8 mouse cellular contexts compared by ENCODE assay signal in genomic region chr11:120598283-120598989, GRCm38 (mm10). TPM values are rescaled to one million over a fixed set of nuclear protein-coding genes. Genes with fewer than 3 reads are reported as not detected.
DNase-seq lines count a peak whose midpoint lies in the region; ATAC-seq and TF ChIP-seq lines count a peak whose summit lies in the region.

Alyref (minus strand) TSS chr11:120598365.
Anapc11 (plus strand) TSS chr11:120598421.

- H3K4me2 ChIP-seq in heart, embryonic 11.5 days, result peak within 1 kb of the TSS; percentile 99
- peak within 1 kb of the TSS; percentile 92 for H3K4me2 ChIP-seq in kidney, embryonic 16.5 days (replicated peaks; ENCODE audit: low read depth, low read length)
- H3K4me2 ChIP-seq in myocyte (ENCODE audit: low read depth), result peak within 1 kb of the TSS; percentile 100

- peak; percentile 92 for ATAC-seq in heart, embryonic 11.5 days (replicated peaks; ENCODE audit: insufficient number of reproducible peaks, low FRiP score, low TSS enrichment)
- ATAC-seq in kidney, embryonic 16.5 days (ENCODE audit: low FRiP score, low TSS enrichment), result peak; percentile 98

- peak within 1 kb of the TSS; percentile 98 for H3K9ac ChIP-seq in heart, embryonic 11.5 days (ENCODE audit: low read depth, low read length)
- peak within 1 kb of the TSS; percentile 97 for H3K9ac ChIP-seq in kidney, embryonic 16.5 days (replicated peaks; ENCODE audit: low read length)
- H3K9ac ChIP-seq in liver, adult 2 months (ENCODE audit: low read depth, low read length), result peak within 1 kb of the TSS; percentile 89

- peak; percentile 99 for DNase-seq in brain, embryonic 14.5 days (ENCODE audit: low read depth)
- peak; percentile 68 for DNase-seq in liver, adult 2 months (ENCODE audit: extremely low read depth, low read depth, low spot score)
- DNase-seq in splenic B cell, adult 2 months (ENCODE audit: low read depth, low spot score), result peak; percentile 98

- H3K36me3 ChIP-seq in C2C12 (ENCODE audit: control insufficient read depth, insufficient read depth) (peaks cover 75% of the 10 kb centered on the region), myocyte (ENCODE audit: control insufficient read depth, insufficient read depth) (peaks cover 43% of the 10 kb centered on the region)
- peaks cover 76% of the 10 kb centered on the region for H3K36me3 ChIP-seq in erythroblast, embryonic 14.5 days (ENCODE audit: control insufficient read depth)
- H3K36me3 ChIP-seq in heart, embryonic 11.5 days (ENCODE audit: control insufficient read depth, insufficient read depth, low read length), result peaks cover 29% of the 10 kb centered on the region
- peaks cover 50% of the 10 kb centered on the region for H3K36me3 ChIP-seq in kidney, embryonic 16.5 days (ENCODE audit: insufficient read depth, low read length)
- H3K36me3 ChIP-seq in liver, adult 2 months (ENCODE audit: control insufficient read depth, insufficient read depth, low read length), result peaks cover 17% of the 10 kb centered on the region
- peaks cover 6% of the 10 kb centered on the region for H3K36me3 ChIP-seq in splenic B cell, adult 2 months (ENCODE audit: control insufficient read depth, insufficient read depth, low read length, poor library complexity, severe bottlenecking)

- H3K9me3 ChIP-seq in erythroblast, embryonic 14.5 days (ENCODE audit: control insufficient read depth, low read length), result no peaks in the 10 kb centered on the region
- H3K9me3 ChIP-seq in heart, embryonic 11.5 days (replicated peaks; ENCODE audit: control insufficient read depth, low read length), result no peaks in the 10 kb centered on the region
- no peaks in the 10 kb centered on the region for H3K9me3 ChIP-seq in kidney, embryonic 16.5 days (ENCODE audit: low read length)

- H3K27ac ChIP-seq in heart, embryonic 11.5 days (ENCODE audit: low read depth, low read length), result peak within 1 kb of the TSS; percentile 89
- peak within 1 kb of the TSS; percentile 84 for H3K27ac ChIP-seq in kidney, embryonic 16.5 days (ENCODE audit: low read length)
- peak within 1 kb of the TSS; percentile 10 for H3K27ac ChIP-seq in liver, adult 2 months (replicated peaks; ENCODE audit: insufficient read depth, low read depth, low read length)

- TF ChIP-seq POLR2A in brain, embryonic 14.5 days (IDR thresholded peaks at IDR 0.05; ENCODE audit: borderline replicate concordance, extremely low read depth, insufficient read depth, insufficient read length, poor library complexity, severe bottlenecking), result no peak; the same call in none of the 2 replicates
- 0 out of 2 replicates have a peak, but pooled peaks have one; percentile 31 for TF ChIP-seq POLR2A in liver, adult 2 months (IDR thresholded peaks at IDR 0.05; ENCODE audit: extremely low read depth, insufficient read depth, low read length)
- TF ChIP-seq POLR2A in myocyte (IDR thresholded peaks at IDR 0.05; ENCODE audit: insufficient read length, low read depth), result peak; percentile 96

- H3K4me3 ChIP-seq in C2C12 (ENCODE audit: insufficient read depth, poor library complexity, severe bottlenecking) (peak within 1 kb of the TSS; percentile 92), myocyte (peak within 1 kb of the TSS; percentile 57)
- peak within 1 kb of the TSS; percentile 97 for H3K4me3 ChIP-seq in erythroblast, embryonic 14.5 days (replicated peaks)
- peak within 1 kb of the TSS; percentile 76 for H3K4me3 ChIP-seq in heart, embryonic 11.5 days (ENCODE audit: low read depth, low read length)
- peak within 1 kb of the TSS; percentile 91 for H3K4me3 ChIP-seq in kidney, embryonic 16.5 days (ENCODE audit: low read length)
- peak within 1 kb of the TSS; percentile 80 for H3K4me3 ChIP-seq in liver, adult 2 months (ENCODE audit: insufficient read depth, low read depth, low read length)

- H3K27me3 ChIP-seq in C2C12 (ENCODE audit: control insufficient read depth, insufficient read depth, insufficient read length) (no peaks in the 10 kb centered on the region), myocyte (ENCODE audit: control insufficient read depth, insufficient read depth, insufficient read length) (no peaks in the 10 kb centered on the region)
- H3K27me3 ChIP-seq in erythroblast, embryonic 14.5 days (ENCODE audit: control insufficient read depth), result no peaks in the 10 kb centered on the region
- H3K27me3 ChIP-seq in heart, embryonic 11.5 days (ENCODE audit: control insufficient read depth, insufficient read depth, low read length), result no peaks in the 10 kb centered on the region
- no peaks in the 10 kb centered on the region for H3K27me3 ChIP-seq in kidney, embryonic 16.5 days (ENCODE audit: insufficient read depth, low read length)
- H3K27me3 ChIP-seq in liver, adult 2 months (ENCODE audit: control insufficient read depth, insufficient read depth, low read length), result no peaks in the 10 kb centered on the region
- H3K27me3 ChIP-seq in splenic B cell, adult 2 months (ENCODE audit: control insufficient read depth, insufficient read depth, low read length, poor library complexity, severe bottlenecking), result no peaks in the 10 kb centered on the region

- H3K79me2 ChIP-seq in C2C12 (ENCODE audit: control insufficient read depth, insufficient read depth) (peaks cover 76% of the 10 kb centered on the region), myocyte (ENCODE audit: control insufficient read depth, insufficient read depth) (peaks cover 62% of the 10 kb centered on the region)
- peaks cover 13% of the 10 kb centered on the region; the same call in 1 of the 2 replicates for H3K79me2 ChIP-seq in liver, adult 2 months (ENCODE audit: control insufficient read depth, insufficient read depth, low read length)

- under 1% methylated on average over 88 of the region's 88 CpGs for WGBS in heart, embryonic 11.5 days (ENCODE audit: insufficient replicate concordance)
- under 1% methylated on average over 85 of the region's 88 CpGs for WGBS in kidney, embryonic 16.5 days
- 1% methylated on average over 88 of the region's 88 CpGs for WGBS in liver, adult 2 months

- peaks cover 79% of the 10 kb centered on the region for H3K4me1 ChIP-seq in erythroblast, embryonic 14.5 days (ENCODE audit: control insufficient read depth)
- peaks cover 12% of the 10 kb centered on the region for H3K4me1 ChIP-seq in heart, embryonic 11.5 days (ENCODE audit: control insufficient read depth, insufficient read depth, low read length)
- H3K4me1 ChIP-seq in kidney, embryonic 16.5 days (ENCODE audit: insufficient read depth, low read length), result peaks cover 18% of the 10 kb centered on the region
- peaks cover 11% of the 10 kb centered on the region for H3K4me1 ChIP-seq in liver, adult 2 months (ENCODE audit: control insufficient read depth, insufficient read depth, low read length)

- TF ChIP-seq CTCF in C2C12 (IDR thresholded peaks at IDR 0.05; ENCODE audit: control insufficient read depth, insufficient read depth, insufficient read length), result no peak
- TF ChIP-seq CTCF in brain, embryonic 14.5 days (IDR thresholded peaks at IDR 0.05; ENCODE audit: borderline replicate concordance, extremely low read depth, insufficient read depth, insufficient read length), result no peak
- TF ChIP-seq CTCF in liver, adult 2 months (IDR thresholded peaks at IDR 0.05; ENCODE audit: low read depth, low read length), result no peak

- H3ac ChIP-seq in C2C12 (ENCODE audit: control insufficient read depth, insufficient read length, low read depth) (peak within 1 kb of the TSS; percentile 96), myocyte (ENCODE audit: control insufficient read depth, insufficient read length) (peak within 1 kb of the TSS; percentile 83)

- H3K79me3 ChIP-seq in C2C12 (ENCODE audit: low read depth), result peaks cover 50% of the 10 kb centered on the region

TF ChIP-seq in C2C12, 6 proteins besides CTCF, POLR2A, EP300 and RAD21:
- no peak for TF ChIP-seq USF1 (IDR thresholded peaks at IDR 0.05; ENCODE audit: low read depth)
- no peak for TF ChIP-seq FOSL1 (IDR thresholded peaks at IDR 0.05; ENCODE audit: insufficient read depth, low read length, poor library complexity, severe bottlenecking)
- no peak for TF ChIP-seq CEBPB (IDR thresholded peaks at IDR 0.05; ENCODE audit: low read depth)
- TF ChIP-seq MAX (IDR thresholded peaks at IDR 0.05), result peak; percentile 99
- no peak for TF ChIP-seq MYOD1 (IDR thresholded peaks at IDR 0.05; ENCODE audit: control insufficient read depth, insufficient read length, low read depth)

TF ChIP-seq in myocyte, 11 proteins besides CTCF, POLR2A, EP300 and RAD21:
- TF ChIP-seq E2F4 (IDR thresholded peaks at IDR 0.05; ENCODE audit: insufficient read depth) (peak; percentile 91), CEBPB (IDR thresholded peaks at IDR 0.05; ENCODE audit: insufficient read depth, poor library complexity, severe bottlenecking) (no peak), POLR2AphosphoS2 (IDR thresholded peaks at IDR 0.05; ENCODE audit: insufficient read length, low read depth) (peak; percentile 99), SRF (IDR thresholded peaks at IDR 0.05; ENCODE audit: control insufficient read depth, insufficient read length, low read depth) (peak; percentile 60), USF1 (IDR thresholded peaks at IDR 0.05; ENCODE audit: low read depth) (no peak), MAX (IDR thresholded peaks at IDR 0.05; ENCODE audit: low read depth) (peak; percentile 87), TCF3 (IDR thresholded peaks at IDR 0.05; ENCODE audit: insufficient read length, low read depth) (no peak), REST (IDR thresholded peaks at IDR 0.05; ENCODE audit: insufficient read depth, insufficient read length) (peak; percentile 40), MYOG (IDR thresholded peaks at IDR 0.05; ENCODE audit: control insufficient read depth in 1 of 3, insufficient read depth in 1 of 3, insufficient read length in 2 of 3, low read depth in 2 of 3) (peak in 1 of 3 experiments; percentile 22)

RNA-seq across cellular contexts. Expression of gene Alyref, which starts in this region (rescaled TPM):
- polyA plus RNA-seq in C2C12 (2012; fragmentation: generic; extraction: Trizol), result 218 TPM
- polyA plus RNA-seq in brain, embryonic 14.5 days (2012; rRNA removed), result 86.8 and 89.7 TPM in 2 replicates
- 56.7 and 59.1 TPM in 2 replicates for polyA plus RNA-seq in erythroblast, embryonic 14.5 days (2012)
- polyA plus RNA-seq in heart, embryonic 11.5 days (2014; fragmentation: Nextera tagmentation; extraction: Ambion mirVana), result 333 and 334 TPM in 2 replicates
- 92.2 and 372 TPM in 2 replicates for polyA plus RNA-seq in kidney, embryonic 16.5 days (2015; fragmentation: Nextera tagmentation; extraction: Ambion mirVana)
- 33.8 and 34.5 TPM in 2 replicates for total RNA-seq in liver, adult 2 months (2014; rRNA removed)
- polyA plus RNA-seq in liver, adult 2 months (2012; rRNA removed), result 12.6 and 12.9 TPM in 2 replicates
- polyA plus RNA-seq in myocyte (2012; fragmentation: generic; extraction: Trizol), result 113 TPM

RNA-seq across cellular contexts. Expression of gene Anapc11, which starts in this region (rescaled TPM):
- polyA plus RNA-seq in C2C12 (2012; fragmentation: generic; extraction: Trizol) (254 TPM), myocyte (2012; fragmentation: generic; extraction: Trizol) (184 TPM)
- 175 and 222 TPM in 2 replicates for polyA plus RNA-seq in brain, embryonic 14.5 days (2012; rRNA removed)
- polyA plus RNA-seq in erythroblast, embryonic 14.5 days (2012), result 12.9 and 19.1 TPM in 2 replicates
- polyA plus RNA-seq in heart, embryonic 11.5 days (2014; fragmentation: Nextera tagmentation; extraction: Ambion mirVana), result 200 and 201 TPM in 2 replicates
- polyA plus RNA-seq in kidney, embryonic 16.5 days (2015; fragmentation: Nextera tagmentation; extraction: Ambion mirVana), result 195 and 197 TPM in 2 replicates
- 8.9 and 12.8 TPM in 2 replicates for total RNA-seq in liver, adult 2 months (2014; rRNA removed)
- 57.0 and 59.4 TPM in 2 replicates for polyA plus RNA-seq in liver, adult 2 months (2012; rRNA removed)

Comparison
In these comparisons a context has a peak if more than half of its experiments do, and no peak if none do; other contexts are left out.
1. Peak in every context shown above with its lines: DNase-seq, ATAC-seq, H3K4me3 ChIP-seq and H3K27ac ChIP-seq.
2. H3K27ac ChIP-seq: peak in every context shown above with its lines; median percentile 89 in heart, embryonic 11.5 days; 84 in kidney, embryonic 16.5 days; 10 in liver, adult 2 months.